Mouse (Mus musculus) lung, adult 2 months (tissue): ENCODE measurements at regions not wholly inside any gene's neighbourhood (a gene's known extent, or its start where the extent isn't known, plus 50 kb on each side); places are given as distances from the start of the nearest gene placed in this dataset.

ENCODE experiments used
- CTCF ChIP-seq: fragments of 200-500 bp; IDR thresholded peaks from 2 replicates; pipeline ENCODE4 v1.5.1; 2011; ENCODE audit warnings: mild to moderate bottlenecking, low read length, control low read depth; ENCODE audit not compliant: insufficient read depth
- POLR2A ChIP-seq: fragments of 200-500 bp; IDR thresholded peaks from 2 replicates; pipeline ENCODE4 v1.6.1; 2011; ENCODE audit warnings: low read depth, mild to moderate bottlenecking, control low read depth, low read length, borderline replicate concordance; ENCODE audit errors: extremely low read depth

DNA sequence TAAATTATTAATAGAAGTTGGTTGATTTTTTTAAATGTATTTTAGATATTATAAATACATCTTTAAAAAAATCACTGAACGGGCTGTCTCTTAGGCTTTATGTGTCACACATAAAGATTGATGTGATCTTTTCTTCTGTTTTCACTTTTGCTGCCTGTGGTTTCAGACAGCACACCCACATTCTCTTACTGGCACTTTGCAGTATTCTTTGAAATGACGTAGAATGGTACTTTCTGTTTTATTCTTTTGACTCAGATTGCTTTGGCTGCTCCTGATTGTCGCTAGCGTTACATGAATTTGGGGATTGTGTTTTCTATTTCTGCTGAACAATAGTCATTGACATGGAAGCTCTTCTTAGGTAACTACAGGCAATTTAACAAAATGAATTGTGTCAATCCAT is 415.4 kb upstream of the Rag2 start:
- TF ChIP-seq CTCF (no peak), POLR2A (no peak)
